Mouse (Mus musculus): Measurements from ENCODE around the gene Tfcp2l1. TPM values are rescaled to one million over a fixed set of nuclear protein-coding genes. Genes with fewer than 3 reads are reported as not detected.

Tfcp2l1 gene
- polyA plus RNA-seq, 1 experiment from 2014 or later, result 1.0 TPM

GRCm38 (mm10) chr1:118625921-118626320, 1.8 kb upstream of the Tfcp2l1 start:
- Histone ChIP-seq H3K4me1 (no peaks in the 10 kb centered on the region), H3K9me3 (no peaks in the 10 kb centered on the region), H3K36me3 (no peaks in the 10 kb centered on the region), H3K27ac (no peak overlapping the region), H3K27me3 (peaks cover 27% of the 10 kb centered on the region; the same call in 1 of the 2 replicates), H3K4me3 (no peak overlapping the region), H3K4me2 (no peak overlapping the region), H3K9ac (no peak overlapping the region)
- 48% methylated on average over 2 of the region's 2 CpGs for WGBS
- no peak for ATAC-seq (ENCODE audit: borderline replicate concordance, extremely low read depth, low FRiP score, low TSS enrichment)

DNA sequence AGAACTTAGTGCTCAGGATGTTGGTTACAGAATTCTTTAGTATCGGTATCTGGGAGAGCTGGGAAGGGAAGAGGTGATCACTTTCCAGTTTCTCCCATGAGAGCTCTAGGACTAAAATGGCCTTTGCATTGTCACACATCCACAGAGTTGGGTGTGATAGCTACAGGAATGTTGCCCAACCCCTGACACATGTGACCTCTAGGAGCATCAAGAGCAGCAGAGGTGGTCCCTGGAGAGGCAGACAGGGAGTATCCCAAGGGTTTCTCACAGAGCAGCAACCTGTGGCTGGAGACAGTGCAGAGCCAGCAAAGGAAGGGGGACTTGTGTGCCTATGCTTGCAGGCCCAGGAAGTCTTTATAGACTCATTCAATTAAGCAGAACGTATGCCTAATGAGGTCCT, 1.3 kb upstream of the Tfcp2l1 start:
- Histone ChIP-seq H3K36me3 (no peaks in the 10 kb centered on the region), H3K9ac (no peak overlapping the region), H3K27me3 (peaks cover 27% of the 10 kb centered on the region; the same call in 1 of the 2 replicates), H3K4me1 (no peaks in the 10 kb centered on the region), H3K27ac (no peak overlapping the region), H3K4me3 (no peak overlapping the region), H3K9me3 (no peaks in the 10 kb centered on the region), H3K4me2 (no peak overlapping the region)
- 87% methylated on average over 2 of the region's 2 CpGs for WGBS
- no peak for ATAC-seq (ENCODE audit: borderline replicate concordance, extremely low read depth, low FRiP score, low TSS enrichment)

DNA sequence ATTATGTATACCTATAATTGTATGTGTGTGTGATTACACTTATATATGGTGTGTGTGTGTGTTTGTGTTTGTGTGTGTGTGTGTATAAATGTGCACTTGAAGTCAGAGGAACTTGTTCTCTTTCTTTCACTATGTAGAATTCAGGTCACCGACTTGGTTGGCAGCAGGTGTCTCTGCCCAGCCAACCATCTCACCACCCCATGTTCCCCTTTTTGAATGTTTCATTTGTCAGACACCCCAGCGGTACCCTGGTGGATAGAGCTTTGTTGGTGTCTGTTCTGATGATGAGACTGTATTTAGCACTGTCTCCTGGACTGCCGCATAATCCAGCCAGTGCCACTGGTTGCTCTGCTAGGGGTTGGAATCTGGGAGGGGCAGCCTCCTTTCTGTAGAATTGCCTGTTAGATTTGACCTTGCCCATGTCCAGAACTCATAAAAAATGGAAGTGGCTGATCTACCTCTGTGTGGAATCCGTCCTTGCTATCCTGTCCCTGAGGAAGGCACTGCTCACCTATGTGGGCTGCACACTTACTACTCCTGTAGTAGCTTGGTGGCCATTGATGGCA, 5.8 kb downstream of the Tfcp2l1 start:
- 81% methylated on average over 4 of the region's 4 CpGs for WGBS
- H3K36me3 ChIP-seq, result no peaks in the 10 kb centered on the region
- H3K4me3 ChIP-seq, result no peak overlapping the region
- no peaks in the 10 kb centered on the region for H3K9me3 ChIP-seq
- H3K27me3 ChIP-seq, result 0 out of 2 replicates have a peak, but pooled peaks cover 4% of the 10 kb centered on the region
- no peak overlapping the region for H3K4me2 ChIP-seq
- H3K4me1 ChIP-seq, result no peaks in the 10 kb centered on the region
- H3K9ac ChIP-seq, result no peak overlapping the region
- H3K27ac ChIP-seq, result no peak overlapping the region
- ATAC-seq (ENCODE audit: borderline replicate concordance, extremely low read depth, low FRiP score, low TSS enrichment), result no peak

- no peaks in the 10 kb centered on the region for H3K9me3 ChIP-seq
Measured at GRCm38 (mm10) chr1:118642296-118642999, 14.7 kb downstream of the Tfcp2l1 start.

GRCm38 (mm10) chr1:118643138-118643979, 15.6 kb downstream of the Tfcp2l1 start:
- peak; percentile 73; the same call in 1 of the 2 replicates for ATAC-seq (ENCODE audit: borderline replicate concordance, extremely low read depth, low FRiP score, low TSS enrichment)
- no peak overlapping the region for H3K4me3 ChIP-seq
- no peaks in the 10 kb centered on the region for H3K9me3 ChIP-seq
- no peak overlapping the region for H3K27ac ChIP-seq
- WGBS, result 42% methylated on average over 9 of the region's 9 CpGs
- H3K9ac ChIP-seq, result no peak overlapping the region
- no peaks in the 10 kb centered on the region for H3K27me3 ChIP-seq
- no peaks in the 10 kb centered on the region for H3K36me3 ChIP-seq
- H3K4me2 ChIP-seq, result no peak overlapping the region
- H3K4me1 ChIP-seq, result no peaks in the 10 kb centered on the region; the same call in 1 of the 2 replicates

More at GRCm38 (mm10) chr1:118642296-118642999, 14.7 kb downstream of the Tfcp2l1 start:
- H3K4me3 ChIP-seq, result no peak overlapping the region
- H3K27me3 ChIP-seq, result no peaks in the 10 kb centered on the region
- no peaks in the 10 kb centered on the region for H3K36me3 ChIP-seq
- 70% methylated on average over 2 of the region's 2 CpGs for WGBS
- ATAC-seq (ENCODE audit: borderline replicate concordance, extremely low read depth, low FRiP score, low TSS enrichment), result no peak
- no peaks in the 10 kb centered on the region; the same call in 1 of the 2 replicates for H3K4me1 ChIP-seq
- H3K4me2 ChIP-seq, result no peak overlapping the region
- H3K9ac ChIP-seq, result no peak overlapping the region
- H3K27ac ChIP-seq, result no peak overlapping the region

DNA sequence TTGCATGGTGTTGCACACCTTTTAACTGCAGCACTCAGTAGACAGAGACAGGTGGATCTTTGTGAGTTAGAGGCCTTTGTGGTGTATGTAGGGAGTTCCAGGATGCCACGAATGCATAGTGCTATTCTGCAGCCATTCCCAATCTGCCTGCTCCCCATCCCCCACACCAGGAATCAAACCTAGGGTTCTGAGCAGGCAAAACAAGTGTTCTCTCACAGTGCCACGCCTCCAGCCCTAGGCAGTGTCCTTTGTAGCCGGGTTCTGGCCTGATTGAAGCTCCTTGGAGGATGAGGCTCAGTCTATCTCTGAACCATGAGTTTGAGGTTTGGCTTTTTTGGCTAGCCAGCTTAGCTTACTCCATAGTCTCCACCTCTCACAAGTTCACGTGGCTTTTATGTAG, 18.0 kb downstream of the Tfcp2l1 start:
- Histone ChIP-seq H3K36me3 (no peaks in the 10 kb centered on the region), H3K9me3 (no peaks in the 10 kb centered on the region), H3K4me3 (no peak overlapping the region), H3K9ac (no peak overlapping the region), H3K4me2 (no peak overlapping the region), H3K27me3 (no peaks in the 10 kb centered on the region), H3K27ac (no peak overlapping the region), H3K4me1 (peaks cover 12% of the 10 kb centered on the region)
- ATAC-seq (ENCODE audit: borderline replicate concordance, extremely low read depth, low FRiP score, low TSS enrichment), result no peak
- WGBS, result 61% methylated on average over 4 of the region's 4 CpGs

- Histone ChIP-seq H3K4me3 (no peak overlapping the region), H3K27ac (no peak overlapping the region), H3K9me3 (no peaks in the 10 kb centered on the region), H3K4me1 (peaks cover 17% of the 10 kb centered on the region), H3K4me2 (no peak overlapping the region), H3K36me3 (no peaks in the 10 kb centered on the region), H3K27me3 (no peaks in the 10 kb centered on the region), H3K9ac (no peak overlapping the region)
- no peak for ATAC-seq (ENCODE audit: borderline replicate concordance, extremely low read depth, low FRiP score, low TSS enrichment)
- WGBS, result 11% methylated on average over 3 of the region's 3 CpGs
Measured at GRCm38 (mm10) chr1:118648015-118648414, 20.3 kb downstream of the Tfcp2l1 start.

- H3K27me3 ChIP-seq, result no peaks in the 10 kb centered on the region
- H3K9me3 ChIP-seq, result no peaks in the 10 kb centered on the region
- no peaks in the 10 kb centered on the region for H3K36me3 ChIP-seq
- H3K4me2 ChIP-seq, result no peak overlapping the region
- no peak overlapping the region for H3K9ac ChIP-seq
- ATAC-seq (ENCODE audit: borderline replicate concordance, extremely low read depth, low FRiP score, low TSS enrichment), result peak; percentile 67; the same call in 1 of the 2 replicates
- 45% methylated on average over 9 of the region's 9 CpGs for WGBS
- H3K27ac ChIP-seq, result peak overlapping the region; percentile 61
- H3K4me3 ChIP-seq, result no peak overlapping the region
- H3K4me1 ChIP-seq, result peaks cover 17% of the 10 kb centered on the region
Measured at GRCm38 (mm10) chr1:118649933-118650770, 22.4 kb downstream of the Tfcp2l1 start.

DNA sequence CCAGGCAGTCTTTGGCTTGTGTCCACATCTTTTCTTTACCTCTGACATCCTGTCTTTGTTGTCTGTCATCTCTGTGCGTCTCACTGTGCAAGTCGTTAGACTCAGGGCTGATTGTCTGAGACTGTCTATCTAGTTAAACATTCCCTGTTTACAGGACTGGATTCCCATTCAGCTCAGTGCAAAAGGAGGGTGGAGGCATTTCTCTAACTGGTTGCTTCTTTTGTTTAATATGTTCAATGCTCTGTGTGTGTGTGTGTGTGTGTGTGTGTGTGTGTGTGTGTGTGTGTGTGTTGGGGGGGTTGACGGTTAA, 23.0 kb downstream of the Tfcp2l1 start:
- H3K9ac ChIP-seq, result no peak overlapping the region
- H3K36me3 ChIP-seq, result no peaks in the 10 kb centered on the region
- no peak for ATAC-seq (ENCODE audit: borderline replicate concordance, extremely low read depth, low FRiP score, low TSS enrichment)
- no peaks in the 10 kb centered on the region for H3K27me3 ChIP-seq
- peak overlapping the region; percentile 61 for H3K27ac ChIP-seq
- H3K4me2 ChIP-seq, result no peak overlapping the region
- H3K4me1 ChIP-seq, result peaks cover 17% of the 10 kb centered on the region
- H3K9me3 ChIP-seq, result no peaks in the 10 kb centered on the region
- 15% methylated on average over 2 of the region's 3 CpGs for WGBS
- H3K4me3 ChIP-seq, result no peak overlapping the region

DNA sequence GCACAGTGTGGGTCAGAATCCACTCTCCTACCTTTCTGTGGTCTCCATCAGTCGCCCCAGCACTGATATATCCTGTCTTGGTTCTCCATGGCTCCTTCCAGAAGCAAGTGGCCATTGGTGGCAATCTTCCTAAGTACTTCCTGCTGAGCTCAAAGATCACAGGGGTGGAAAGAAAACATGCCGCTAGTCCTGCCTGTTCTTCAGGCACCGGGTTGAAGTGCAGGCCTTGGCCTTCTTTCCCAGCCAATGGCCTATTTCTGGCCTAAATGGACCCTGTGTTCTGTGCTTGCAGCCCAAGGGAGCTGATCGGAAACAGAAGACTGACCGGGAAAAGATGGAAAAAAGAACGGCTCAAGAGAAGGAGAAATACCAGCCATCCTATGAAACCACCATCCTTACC, 31.0 kb downstream of the Tfcp2l1 start:
- peaks cover 10% of the 10 kb centered on the region; the same call in 1 of the 2 replicates for H3K4me1 ChIP-seq
- 71% methylated on average over 6 of the region's 6 CpGs for WGBS
- H3K27me3 ChIP-seq, result no peaks in the 10 kb centered on the region
- H3K9ac ChIP-seq, result no peak overlapping the region
- no peaks in the 10 kb centered on the region for H3K36me3 ChIP-seq
- no peak for ATAC-seq (ENCODE audit: borderline replicate concordance, extremely low read depth, low FRiP score, low TSS enrichment)
- H3K27ac ChIP-seq, result no peak overlapping the region
- H3K4me2 ChIP-seq, result no peak overlapping the region
- H3K9me3 ChIP-seq, result no peaks in the 10 kb centered on the region
- H3K4me3 ChIP-seq, result no peak overlapping the region

- Histone ChIP-seq H3K9ac (no peak overlapping the region), H3K27me3 (no peaks in the 10 kb centered on the region), H3K27ac (no peak overlapping the region), H3K4me1 (peaks cover 10% of the 10 kb centered on the region; the same call in 1 of the 2 replicates), H3K4me3 (no peak overlapping the region), H3K9me3 (no peaks in the 10 kb centered on the region), H3K4me2 (no peak overlapping the region), H3K36me3 (no peaks in the 10 kb centered on the region)
- peak; percentile 56; the same call in 1 of the 2 replicates for ATAC-seq (ENCODE audit: borderline replicate concordance, extremely low read depth, low FRiP score, low TSS enrichment)
- 24% methylated on average over 3 of the region's 3 CpGs for WGBS
Measured at GRCm38 (mm10) chr1:118660880-118661465, 33.2 kb downstream of the Tfcp2l1 start.

Measured in lung, embryonic 15.5 days (tissue).